Mouse (Mus musculus): ENCODE data around the gene Chit1. TPM values are rescaled to one million over a fixed set of nuclear protein-coding genes. Genes with fewer than 3 reads are reported as not detected.
A peak's percentile ranks its signal among the peaks of the same experiment; 100 is the strongest.

Gene Chit1
- total RNA-seq, 2 experiments from 2014 or later: not detected

DNA sequence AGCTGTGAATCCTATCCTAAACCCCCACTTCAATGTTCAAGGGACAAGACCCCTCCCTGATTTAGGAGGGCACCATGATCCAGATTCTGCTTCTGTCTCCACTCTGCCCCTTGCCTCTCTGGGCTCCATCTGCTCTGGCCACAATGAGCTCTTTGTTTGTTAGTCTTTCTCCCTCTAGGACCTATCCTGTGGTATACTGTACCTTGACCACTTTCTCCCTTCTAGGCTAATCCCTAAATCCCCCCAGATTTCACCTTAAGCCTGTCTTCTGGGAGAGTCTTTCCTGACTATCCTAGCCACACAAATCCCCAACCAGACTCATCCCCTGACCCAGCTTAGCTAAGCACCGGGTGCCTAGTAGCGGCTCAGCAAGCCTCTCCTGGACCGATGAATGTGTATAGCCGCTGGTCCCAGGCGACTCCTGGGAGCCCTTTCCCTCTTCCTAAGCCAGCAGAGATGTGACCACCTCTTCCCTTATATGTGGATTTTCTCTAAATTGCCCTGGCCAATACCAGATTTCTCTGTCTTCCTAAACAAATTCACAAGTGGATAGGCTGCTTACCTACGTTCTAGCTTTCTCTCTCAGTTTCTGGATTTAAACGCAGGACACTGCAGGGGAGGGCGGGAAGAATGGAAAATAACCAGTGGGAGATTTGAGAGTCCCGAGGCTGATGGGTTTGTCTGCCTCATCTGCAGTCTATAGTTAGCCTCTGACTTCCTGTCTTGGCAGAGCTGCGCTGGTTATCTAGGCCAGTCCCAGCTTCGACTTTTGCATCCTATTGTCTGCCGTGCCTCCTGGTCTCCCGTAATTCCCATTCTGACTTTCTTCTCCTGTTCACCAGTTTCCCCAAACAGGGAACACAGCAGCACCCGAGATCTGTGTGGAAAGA, 56.6 kb downstream of the Chit1 start:
- peak; percentile 53 to 57 for DNase-seq
- intact Hi-C loops (cut with DNase I): no loop called here

DNA sequence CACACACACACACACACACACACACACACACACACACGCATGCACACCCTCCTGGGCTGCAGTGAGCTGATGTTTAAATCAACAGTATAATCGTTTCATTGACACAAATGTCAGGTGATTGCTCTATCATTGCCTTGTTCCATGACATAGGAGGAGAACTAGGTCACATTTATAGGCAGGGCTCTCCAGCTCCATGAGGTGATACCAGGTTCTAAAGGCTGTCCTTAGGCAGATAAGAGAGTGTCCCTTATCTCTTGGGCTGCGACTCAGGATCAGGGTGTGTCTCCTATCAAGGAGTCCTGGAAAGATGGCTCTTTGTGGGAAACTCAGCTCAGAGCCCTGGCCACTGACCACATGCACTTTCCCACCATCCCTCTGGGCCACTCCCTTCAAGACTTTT, 57.5 kb downstream of the Chit1 start:
- intact Hi-C loops (cut with DNase I): no loop called here
- DNase-seq: no peak

GRCm38 (mm10) chr1:134168985-134169697, 58.1 kb downstream of the Chit1 start:
- no peak for DNase-seq
- intact Hi-C loops (cut with DNase I): no loop called here

GRCm38 (mm10) chr1:134173081-134173480, 62.0 kb downstream of the Chit1 start:
- intact Hi-C loops (cut with DNase I): no loop called here
- DNase-seq: no peak

GRCm38 (mm10) chr1:134177976-134178375, 66.9 kb downstream of the Chit1 start:
- intact Hi-C loops (cut with DNase I): no loop called here
- no peak for DNase-seq

- intact Hi-C loops (cut with DNase I): no loop called here
- DNase-seq: no peak
Measured at GRCm38 (mm10) chr1:134182025-134182424, 71.0 kb downstream of the Chit1 start, which contains the start of gene Chil1. TSS of gene Chil1 (plus strand) at chr1:134182176.

- intact Hi-C loops (cut with DNase I): no loop called here
- no peak for DNase-seq
Measured at GRCm38 (mm10) chr1:134184089-134184488, 73.0 kb downstream of the Chit1 start.

GRCm38 (mm10) chr1:134188217-134188616, 77.2 kb downstream of the Chit1 start:
- DNase-seq: no peak
- intact Hi-C loops (cut with DNase I): no loop called here

DNA sequence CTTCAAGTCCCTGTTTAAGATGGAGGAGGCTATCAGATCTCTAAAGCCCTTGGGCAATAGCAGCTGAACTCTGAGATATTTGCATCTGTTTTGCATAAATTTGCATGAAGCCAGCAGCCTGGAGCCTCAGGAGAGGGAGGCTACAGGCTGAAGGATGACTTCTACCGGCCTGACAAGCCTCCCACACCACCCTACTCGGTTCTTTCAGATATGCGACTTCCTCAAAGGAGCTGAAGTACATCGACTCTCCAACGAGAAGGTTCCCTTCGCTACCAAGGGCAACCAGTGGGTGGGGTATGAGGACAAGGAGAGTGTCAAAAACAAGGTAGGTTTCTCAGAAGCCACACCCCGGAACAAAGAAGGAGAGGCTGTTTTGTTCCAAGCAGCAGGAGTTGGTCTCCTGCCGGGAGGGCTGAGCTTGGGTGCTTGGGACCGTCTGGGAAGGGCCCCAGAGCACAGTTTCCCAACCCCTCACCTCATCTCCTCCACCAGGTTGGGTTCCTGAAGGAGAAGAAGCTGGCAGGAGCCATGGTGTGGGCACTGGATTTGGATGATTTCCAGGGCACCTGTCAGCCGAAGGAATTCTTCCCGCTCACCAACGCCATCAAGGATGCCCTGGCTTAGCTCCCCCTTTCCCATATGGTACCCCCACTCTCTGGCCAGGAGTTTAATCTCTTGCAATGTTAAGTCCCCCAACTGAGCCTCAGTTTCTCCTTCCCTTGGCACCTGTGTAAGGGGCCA, 78.1 kb downstream of the Chit1 start:
- intact Hi-C loops (cut with DNase I): no loop called here

GRCm38 (mm10) chr1:134191192-134191591, 80.2 kb downstream of the Chit1 start:
- intact Hi-C loops (cut with DNase I): no loop called here
- DNase-seq: no peak

More for the DNA sequence above, 78.1 kb downstream of the Chit1 start:
- DNase-seq: no peak

DNA sequence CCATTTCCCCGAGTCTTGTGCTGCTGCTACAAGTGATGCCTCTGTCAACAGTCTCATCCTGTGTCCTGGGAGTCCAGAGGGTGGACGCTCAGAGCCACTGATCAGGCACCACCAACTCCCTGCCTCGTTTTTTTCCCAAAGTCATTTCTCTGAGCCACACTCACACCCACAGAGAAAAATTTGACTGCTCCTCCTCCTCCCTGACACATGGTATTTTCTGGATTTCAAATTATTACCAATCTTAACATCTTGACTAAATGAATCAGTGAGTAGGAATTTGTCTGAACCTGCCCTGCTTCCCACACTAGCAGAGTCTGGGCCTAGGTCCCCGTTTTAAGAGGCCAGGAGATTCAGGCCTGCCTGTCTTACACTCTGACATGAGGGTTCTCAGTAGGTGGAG, 81.0 kb downstream of the Chit1 start:
- intact Hi-C loops (cut with DNase I): no loop called here
- DNase-seq: no peak

GRCm38 (mm10) chr1:134193126-134193525, 82.1 kb downstream of the Chit1 start, which contains the start of gene Mybph:
TSS of gene Mybph (plus strand) at chr1:134193448.
- intact Hi-C loops (cut with DNase I): no loop called here
- DNase-seq: no peak

DNA sequence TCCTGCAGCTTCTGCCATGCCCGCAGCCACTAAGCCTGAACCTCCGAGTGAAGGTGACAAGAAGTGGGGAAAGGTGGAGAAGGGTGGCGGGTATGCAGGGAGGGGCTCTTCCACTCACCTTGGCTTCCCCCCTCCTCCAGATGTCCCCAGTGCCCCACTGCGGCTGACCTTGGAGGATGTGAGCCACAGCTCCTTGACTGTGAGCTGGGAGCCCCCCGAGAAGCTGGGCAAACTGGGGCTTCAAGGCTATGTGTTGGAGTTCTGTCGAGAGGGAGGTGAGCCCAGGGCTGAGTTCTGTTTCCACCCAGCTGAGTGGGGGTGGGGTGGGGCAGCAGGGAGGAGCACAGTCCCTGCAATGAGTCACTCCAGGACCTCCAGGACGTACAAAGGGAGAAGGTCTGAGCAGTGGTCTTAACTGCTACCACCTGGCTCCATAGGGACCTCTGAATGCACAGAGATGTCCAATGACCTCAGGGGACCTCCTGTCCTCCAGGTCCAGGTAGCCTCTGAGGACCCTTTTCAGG, 82.7 kb downstream of the Chit1 start:
- intact Hi-C loops (cut with DNase I): no loop called here
- no peak for DNase-seq

- DNase-seq: no peak
- intact Hi-C loops (cut with DNase I): loop anchor here (5.0 kb wide), 1 partner anchor 128 kb away; no protein-coding TSS in a partner anchor
Measured at GRCm38 (mm10) chr1:134194298-134195022, 83.4 kb downstream of the Chit1 start.

DNA sequence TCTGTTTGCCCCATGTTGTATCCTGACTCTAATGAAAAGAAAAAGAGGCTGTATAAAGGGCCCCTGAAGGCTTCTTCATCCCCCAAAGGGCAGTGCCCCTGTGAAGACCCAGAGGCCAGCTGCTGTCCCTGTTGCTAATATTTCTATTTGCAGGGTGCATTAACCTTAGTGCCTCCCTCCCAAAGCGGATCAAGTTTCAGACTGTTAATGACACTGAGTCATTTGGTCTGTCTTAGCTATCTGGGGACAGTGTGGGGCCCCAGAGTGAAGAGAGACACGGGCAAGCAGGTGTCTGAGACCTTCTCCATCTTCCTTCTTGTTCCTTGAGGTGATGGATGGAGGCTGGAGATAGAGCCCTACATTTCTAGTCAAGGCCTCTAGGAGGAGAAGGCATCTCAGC, 84.1 kb downstream of the Chit1 start:
- intact Hi-C loops (cut with DNase I): loop anchor here (5.0 kb wide), 1 partner anchor 127 kb away; no protein-coding TSS in a partner anchor
- no peak for DNase-seq

GRCm38 (mm10) chr1:134195571-134195970, 84.5 kb downstream of the Chit1 start:
- intact Hi-C loops (cut with DNase I): loop anchor here (5.0 kb wide), 1 partner anchor 127 kb away; no protein-coding TSS in a partner anchor
- peak; percentile 30 to 40 for DNase-seq

GRCm38 (mm10) chr1:134195979-134196378, 84.9 kb downstream of the Chit1 start:
- intact Hi-C loops (cut with DNase I): loop anchor here (2.0 to 5.0 kb wide), 2 partner anchors 49 to 126 kb away; no protein-coding TSS in a partner anchor

GRCm38 (mm10) chr1:134196386-134196785, 85.3 kb downstream of the Chit1 start:
- intact Hi-C loops (cut with DNase I): loop anchor here (2.0 to 5.0 kb wide), 2 partner anchors 48 to 126 kb away; no protein-coding TSS in a partner anchor
- DNase-seq: peak; percentile 79 to 86

More at GRCm38 (mm10) chr1:134195979-134196378, 84.9 kb downstream of the Chit1 start:
- DNase-seq: peak; percentile 33 to 47

DNA sequence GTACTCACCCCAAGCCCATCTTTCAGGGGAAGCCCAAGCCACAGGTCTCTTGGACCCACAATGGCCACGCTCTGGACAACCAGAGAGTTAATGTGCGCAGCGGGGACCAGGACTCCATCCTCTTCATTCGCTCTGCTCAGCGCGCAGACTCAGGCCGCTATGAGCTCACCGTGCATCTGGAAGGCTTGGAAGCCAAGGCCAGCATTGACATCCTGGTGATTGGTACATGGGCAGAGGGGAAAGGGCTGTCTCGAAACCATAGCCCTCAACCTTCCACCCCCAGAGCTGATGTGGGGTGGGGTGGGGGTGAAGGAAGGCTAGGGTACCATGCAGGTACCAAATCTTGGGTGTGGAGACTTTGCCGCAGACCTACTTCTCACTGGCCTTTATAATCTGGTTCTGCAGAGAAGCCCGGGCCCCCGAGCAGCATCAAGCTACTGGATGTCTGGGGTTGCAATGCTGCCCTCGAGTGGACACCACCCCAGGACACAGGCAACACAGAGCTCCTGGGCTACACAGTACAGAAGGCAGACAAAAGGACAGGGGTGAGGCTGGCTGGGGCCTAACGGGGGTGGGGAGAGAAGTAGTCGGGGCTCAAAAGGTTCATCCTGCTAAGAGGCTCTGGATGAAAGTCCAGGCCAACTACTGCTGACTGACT, 86.4 kb downstream of the Chit1 start:
- no peak for DNase-seq
- intact Hi-C loops (cut with DNase I): loop anchor here (2.0 to 5.0 kb wide), 2 partner anchors 47 to 125 kb away; no protein-coding TSS in a partner anchor
